Mouse (Mus musculus) layer of hippocampus, adult 8-10 months (tissue): ENCODE results near the gene Unc13c. TPM values are rescaled to one million over a fixed set of nuclear protein-coding genes. Genes with fewer than 3 reads are reported as not detected.

Experiments used
- DNase-seq, 2 experiments: peaks; one replicate each; pipeline ENCODE4 v3.0.0; 2022; ENCODE audit warnings: low spot score in 2 of 2
- total RNA-seq, 4 experiments: library from RNA; stranded (reverse); gene quantifications; 2 replicates each; pipeline ENCODE4 v1.2.4; 2022

Gene Unc13c
- total RNA-seq, 4 experiments from 2014 or later, result 9.8 to 13.7 (median 11.2) TPM

DNA sequence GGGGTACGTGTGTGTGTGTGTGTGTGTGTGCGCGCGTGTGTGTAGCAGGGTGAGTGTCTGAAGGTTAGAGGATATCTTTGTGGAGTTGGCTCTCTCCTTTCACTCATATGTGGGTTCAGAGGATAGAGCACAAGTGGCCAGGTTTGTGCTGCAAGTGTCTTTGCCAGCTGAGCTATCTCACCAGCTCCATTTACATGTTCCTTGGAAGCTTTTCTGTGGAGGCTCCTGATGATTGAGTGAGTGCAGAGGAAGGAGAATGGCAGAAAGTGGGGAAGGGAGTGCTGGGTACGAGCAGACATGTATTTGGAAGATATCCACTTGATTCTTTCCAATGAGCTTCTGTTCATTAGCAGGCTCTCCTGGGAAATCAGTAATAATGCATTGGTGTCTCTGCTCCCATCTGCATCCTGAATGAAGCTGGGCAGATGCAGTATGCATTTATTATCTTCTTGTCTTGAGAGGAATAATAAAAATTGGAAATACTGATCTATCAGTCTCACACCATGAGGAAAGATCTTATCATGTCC lies 86.3 kb downstream of the Unc13c start:
- no peak for DNase-seq

DNA sequence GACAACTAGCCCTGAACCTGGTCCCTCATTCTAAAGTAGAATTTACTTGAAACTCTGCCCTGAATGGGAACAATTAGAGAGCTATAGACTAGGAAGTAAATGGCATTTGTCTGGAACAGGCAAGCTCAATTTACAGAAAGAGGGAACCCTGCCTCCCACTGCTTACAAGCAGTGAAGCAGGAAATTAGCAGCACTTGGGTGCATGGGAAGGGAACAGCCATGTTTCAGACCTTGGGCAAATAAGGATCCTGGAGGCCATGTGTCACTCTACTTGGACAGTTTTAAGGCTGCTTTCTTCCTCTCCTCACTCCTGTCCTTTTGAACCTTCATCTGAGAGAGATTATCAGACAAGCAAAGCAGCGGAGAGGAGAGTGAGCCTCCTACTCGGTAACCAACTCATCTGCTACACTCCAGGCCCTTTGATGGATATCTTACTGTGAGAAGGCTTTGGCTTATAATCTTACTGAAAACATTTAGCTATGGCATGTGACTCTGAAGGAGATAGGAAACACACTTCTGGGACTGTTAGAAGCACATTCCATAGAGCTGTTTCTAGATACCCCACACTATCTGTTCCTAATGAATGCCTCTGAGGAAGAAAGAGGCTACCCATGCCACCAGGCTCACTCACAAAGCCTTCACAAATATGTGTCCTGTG lies 101.2 kb downstream of the Unc13c start:
- no peak for DNase-seq

DNA sequence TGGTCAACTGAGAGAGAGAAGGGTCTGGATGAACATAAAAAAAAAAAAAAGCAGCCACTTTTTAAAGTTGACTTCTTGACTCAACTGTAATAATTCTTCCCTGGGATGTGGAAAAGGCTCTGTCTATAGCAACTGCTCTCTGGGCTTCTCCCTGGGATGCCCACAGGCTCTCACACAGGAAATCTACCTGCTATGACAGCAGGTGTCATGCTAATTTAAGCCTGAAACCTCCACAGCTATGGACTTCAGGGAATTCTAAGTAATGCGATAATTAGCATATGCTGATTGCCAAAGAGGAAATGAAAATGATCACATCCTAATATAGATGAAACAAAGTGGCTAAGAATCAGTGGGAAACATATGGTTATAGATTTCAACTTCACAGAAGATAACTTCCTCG lies 102.1 kb downstream of the Unc13c start:
- DNase-seq, result no peak

DNA sequence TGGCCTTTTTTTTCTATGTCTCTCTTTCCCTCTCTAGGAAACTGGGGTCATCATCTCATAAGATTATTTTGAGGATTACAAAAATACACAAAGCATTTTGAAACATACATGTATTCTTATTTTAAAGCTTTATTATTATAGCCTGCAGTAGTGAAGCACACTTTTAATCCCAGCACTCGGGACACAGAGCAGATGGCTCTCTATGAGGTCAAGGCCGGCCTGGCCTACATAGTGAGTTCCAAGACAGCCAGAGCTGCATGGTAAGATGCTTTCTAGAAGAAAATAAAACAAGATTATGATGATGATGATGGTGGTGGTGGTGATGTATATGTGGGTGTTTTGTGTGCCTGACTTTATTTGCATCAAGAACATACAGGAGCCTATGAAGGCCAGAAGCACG lies 109.3 kb downstream of the Unc13c start:
- DNase-seq, result no peak

DNA sequence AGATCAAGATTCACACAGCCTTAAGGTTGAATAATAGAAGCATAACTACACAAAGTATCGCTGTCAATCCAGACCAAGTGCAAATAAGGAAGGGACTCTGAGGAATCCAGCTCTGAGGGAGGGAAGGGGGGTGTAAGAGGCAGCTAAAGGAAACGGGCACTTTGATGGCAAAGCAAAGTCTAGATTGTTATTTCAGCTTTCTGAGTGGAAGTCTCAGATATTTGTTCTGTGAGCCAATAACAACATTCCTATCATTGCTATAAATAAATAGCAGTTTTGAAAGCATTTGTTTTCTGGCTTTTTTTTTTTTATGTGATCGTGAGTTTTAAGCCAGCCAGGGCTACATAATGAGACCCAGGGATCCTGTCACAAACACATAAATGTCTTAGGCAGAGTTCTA lies 114.5 kb downstream of the Unc13c start:
- DNase-seq, result no peak

DNA sequence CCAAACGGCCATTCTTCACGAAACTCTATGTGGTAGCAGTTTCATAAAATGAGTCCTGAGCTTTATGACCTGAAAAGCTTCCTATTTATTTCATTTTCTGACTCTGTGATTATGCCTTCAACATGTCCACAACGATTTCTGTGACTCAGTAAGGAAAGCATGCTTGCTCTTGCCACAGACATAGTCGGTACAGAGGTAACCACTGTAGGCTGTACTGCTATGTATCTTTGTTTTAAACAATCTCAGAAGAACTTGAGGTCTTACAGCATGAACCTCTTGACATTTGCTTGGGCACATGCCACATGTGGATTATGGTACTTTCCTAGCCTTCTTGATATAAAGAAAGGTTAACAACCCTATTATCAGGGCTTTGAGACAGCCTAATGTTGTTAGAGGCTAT lies 162.1 kb downstream of the Unc13c start:
- no peak for DNase-seq

DNA sequence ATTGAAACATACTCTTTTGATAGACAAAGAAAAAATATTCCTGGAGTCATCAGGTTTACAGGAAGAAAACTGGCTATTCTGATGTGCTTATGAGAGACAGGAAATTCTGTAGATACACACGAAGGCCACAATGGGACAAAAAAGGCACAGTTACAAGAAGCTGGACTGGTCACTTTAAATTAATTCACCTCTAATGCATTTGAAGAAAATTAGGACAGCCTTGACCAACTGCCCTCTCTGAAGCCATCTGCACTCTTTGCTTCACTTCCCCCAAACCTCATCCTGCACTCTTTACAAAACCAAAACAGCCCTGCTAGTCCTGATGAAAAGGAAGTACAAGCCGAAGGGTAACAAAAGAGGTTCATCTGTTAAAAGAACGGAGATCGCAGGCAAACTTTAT lies 194.2 kb downstream of the Unc13c start:
- no peak for DNase-seq

DNA sequence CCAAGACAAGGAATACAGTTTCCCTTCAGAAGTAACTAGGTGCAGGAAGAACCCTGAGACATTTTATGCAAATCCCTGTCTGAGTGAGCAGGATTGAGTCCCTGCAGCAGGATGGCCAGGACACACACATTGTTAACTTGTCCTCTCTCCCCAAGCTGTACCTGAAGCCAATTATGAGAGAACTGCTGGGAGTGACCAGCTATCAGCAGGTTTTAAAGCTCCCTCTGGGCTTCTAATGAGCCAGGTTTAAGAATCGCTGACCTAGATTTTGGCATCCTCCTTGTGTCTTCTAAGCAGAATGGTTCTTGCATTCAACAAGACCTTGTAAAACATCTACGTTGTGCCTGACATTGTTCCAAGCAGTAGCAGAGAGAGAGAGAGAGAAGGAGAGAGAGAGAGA lies 213.6 kb downstream of the Unc13c start:
- no peak for DNase-seq

DNA sequence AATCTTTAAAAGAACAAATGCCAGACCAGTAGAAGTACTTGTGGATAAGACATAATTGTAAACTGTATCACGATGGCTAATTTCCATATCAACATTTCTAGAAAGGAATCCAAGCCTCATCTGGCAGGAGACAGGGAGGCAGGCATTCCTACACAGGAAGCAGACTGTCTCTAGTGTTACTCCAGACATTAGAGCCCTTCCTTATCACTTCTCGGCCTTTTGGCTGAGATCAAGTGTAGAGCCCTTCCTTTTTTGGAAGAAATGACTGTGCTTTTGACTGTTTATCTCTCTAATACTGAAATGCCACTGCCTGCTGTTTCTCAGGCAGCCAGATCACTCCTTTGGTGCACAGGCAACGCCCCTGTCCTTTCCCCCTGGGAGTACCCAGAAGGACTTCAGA lies 215.3 kb downstream of the Unc13c start:
- no peak for DNase-seq

DNA sequence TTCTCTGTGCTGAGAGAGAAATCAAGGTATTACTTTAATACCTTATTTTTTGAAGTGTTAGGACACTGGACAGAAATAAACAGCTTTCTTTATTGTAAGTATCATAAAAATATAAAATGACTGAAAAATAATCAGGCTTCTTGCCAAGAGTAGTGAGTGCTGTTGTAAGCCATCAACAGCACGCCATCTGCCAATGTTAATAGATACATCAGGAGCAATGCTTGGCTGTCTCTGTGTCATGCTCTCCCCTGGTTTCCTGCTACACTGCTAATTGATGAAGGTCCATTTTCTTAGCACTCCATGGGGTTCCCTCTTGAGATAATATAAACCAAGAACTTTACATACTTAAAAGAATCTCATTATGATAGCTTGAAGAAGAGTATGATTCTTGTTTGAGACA lies 217.4 kb downstream of the Unc13c start:
- DNase-seq, result no peak

DNA sequence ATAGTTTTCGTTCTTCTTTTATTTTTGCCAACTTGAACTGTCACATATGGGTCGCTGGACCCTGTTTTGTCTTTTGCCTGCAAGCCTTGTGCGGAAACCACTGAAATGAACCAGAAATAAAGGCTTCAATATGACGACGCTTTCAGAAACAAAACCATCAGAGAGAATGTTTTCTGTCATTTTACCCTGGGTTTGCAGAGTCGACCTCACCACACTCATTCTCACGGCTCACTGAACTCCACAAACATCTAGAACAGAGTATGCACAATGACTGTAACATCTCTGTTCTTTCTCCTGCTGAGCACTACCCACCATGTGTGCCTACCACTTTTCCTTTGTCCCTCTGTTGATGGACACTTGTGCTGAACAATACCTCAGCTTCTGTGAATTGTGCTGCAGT lies 234.3 kb downstream of the Unc13c start:
- DNase-seq, result no peak

DNA sequence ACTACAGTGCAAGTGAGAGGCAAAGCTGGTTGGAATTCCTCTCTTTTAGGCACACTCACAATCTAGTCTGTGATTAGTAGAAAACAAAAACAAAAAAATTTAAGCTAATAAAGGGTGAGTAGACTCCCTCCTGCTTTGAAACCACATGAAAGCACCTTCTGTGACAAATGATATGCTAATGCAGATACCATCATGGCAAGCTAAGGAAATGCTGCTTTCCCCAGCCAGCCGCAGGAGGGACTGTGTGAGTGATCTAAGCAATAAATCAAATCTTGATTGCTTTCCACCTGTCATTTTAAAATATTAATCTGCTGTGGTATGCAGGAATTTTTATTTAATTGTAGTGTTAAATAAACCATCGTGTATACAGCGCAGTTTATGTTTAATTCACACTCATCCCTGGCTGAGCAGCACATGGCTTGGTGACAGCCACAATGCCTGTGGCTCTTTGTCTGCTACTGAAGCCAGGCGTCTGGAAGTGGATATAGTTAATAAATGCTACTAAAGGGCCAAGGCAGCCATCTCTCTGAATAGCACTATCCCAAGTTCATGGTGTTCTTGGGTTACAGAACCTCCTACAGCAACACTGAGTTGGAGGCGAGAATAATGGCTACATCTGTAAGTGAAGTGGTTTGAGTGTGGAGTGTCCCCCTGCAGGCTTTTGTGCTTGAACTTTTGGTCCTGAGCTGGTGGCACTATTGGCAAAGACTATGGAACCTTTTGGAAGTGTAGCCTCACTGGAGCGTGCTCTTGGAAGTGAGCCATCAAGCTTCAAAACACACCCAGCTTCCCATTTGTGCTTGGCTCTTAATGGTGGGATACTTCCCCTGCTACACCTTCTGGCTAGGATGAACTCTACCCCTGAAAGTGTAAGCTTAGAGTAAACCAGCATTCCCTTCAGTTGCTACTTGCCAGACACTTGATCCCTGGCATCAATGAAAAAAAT lies 242.8 kb downstream of the Unc13c start:
- DNase-seq, result no peak

DNA sequence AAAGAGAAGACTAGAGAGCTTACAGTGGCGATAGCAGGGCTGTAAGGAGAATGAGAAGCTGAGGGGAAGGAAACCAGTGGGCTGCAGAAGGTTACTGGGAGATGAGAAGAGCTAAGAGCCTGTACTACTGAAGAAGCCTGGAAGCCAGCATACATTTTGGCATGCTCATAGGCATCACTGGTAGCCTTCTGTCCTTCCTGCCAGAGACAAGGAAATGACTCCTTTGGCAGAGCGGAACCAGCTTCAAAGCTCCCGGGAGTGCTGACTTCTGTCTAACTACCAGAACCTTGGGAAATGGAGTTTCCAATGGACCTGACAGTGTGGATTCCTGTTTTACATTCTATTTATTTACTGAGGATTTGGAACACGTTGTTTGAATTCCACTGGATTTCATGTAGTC lies 244.0 kb downstream of the Unc13c start:
- DNase-seq, result no peak

DNA sequence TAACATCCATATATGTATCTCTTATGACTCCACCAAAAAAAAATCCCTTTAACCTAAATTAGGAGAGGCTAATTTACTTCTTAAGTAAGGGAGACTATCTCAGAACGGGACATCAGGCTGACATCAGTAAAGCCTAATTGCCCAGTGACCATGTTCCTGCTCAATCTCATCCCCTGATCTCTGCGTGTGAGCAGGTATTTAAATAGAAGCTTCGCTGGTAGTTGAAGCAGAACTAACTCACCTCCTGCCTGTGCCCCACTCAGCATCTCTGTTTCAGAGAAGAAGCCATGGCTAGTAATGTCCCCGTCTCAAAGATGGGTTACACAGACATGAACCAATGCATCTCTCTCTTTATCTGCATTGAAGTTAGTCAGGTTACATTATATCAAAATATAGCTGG lies 255.3 kb downstream of the Unc13c start:
- DNase-seq, result no peak

DNA sequence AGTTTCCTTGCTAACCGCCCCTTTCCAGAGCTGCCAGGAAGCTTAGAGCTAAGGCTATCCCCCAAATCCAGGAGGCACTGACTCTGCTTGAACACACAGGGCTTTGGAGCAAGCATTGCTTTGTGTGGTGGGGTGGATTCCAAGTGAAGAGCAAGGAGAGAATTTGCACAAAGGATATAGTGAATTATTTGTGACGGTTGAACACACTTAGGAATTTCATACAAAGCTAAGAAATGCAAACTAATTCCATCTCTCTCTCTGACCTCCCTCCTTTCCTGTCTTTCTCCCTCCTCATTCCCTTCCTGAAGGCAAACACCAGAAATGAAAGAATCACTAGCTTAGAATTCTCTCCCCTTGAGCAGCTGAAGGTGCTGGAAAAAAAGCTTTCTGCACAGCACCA lies 271.7 kb downstream of the Unc13c start:
- DNase-seq, result no peak

DNA sequence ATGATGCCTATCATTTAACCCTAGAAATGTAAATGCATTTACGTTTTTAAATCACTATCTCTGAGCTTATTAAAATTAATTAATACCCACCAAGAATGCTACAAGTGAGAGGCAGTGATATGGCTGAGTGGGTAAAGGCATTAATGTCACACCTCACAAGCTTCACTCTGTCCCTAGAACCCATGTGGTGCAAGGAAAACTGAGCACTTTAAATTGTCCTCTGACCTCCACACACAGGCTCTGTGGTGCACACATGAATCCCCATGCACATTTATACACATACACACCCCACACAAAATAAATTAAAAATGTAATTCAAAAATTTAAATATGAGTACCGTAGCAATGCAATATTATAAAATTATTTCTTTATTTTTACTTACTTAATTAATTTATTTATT lies 287.2 kb downstream of the Unc13c start:
- no peak for DNase-seq

DNA sequence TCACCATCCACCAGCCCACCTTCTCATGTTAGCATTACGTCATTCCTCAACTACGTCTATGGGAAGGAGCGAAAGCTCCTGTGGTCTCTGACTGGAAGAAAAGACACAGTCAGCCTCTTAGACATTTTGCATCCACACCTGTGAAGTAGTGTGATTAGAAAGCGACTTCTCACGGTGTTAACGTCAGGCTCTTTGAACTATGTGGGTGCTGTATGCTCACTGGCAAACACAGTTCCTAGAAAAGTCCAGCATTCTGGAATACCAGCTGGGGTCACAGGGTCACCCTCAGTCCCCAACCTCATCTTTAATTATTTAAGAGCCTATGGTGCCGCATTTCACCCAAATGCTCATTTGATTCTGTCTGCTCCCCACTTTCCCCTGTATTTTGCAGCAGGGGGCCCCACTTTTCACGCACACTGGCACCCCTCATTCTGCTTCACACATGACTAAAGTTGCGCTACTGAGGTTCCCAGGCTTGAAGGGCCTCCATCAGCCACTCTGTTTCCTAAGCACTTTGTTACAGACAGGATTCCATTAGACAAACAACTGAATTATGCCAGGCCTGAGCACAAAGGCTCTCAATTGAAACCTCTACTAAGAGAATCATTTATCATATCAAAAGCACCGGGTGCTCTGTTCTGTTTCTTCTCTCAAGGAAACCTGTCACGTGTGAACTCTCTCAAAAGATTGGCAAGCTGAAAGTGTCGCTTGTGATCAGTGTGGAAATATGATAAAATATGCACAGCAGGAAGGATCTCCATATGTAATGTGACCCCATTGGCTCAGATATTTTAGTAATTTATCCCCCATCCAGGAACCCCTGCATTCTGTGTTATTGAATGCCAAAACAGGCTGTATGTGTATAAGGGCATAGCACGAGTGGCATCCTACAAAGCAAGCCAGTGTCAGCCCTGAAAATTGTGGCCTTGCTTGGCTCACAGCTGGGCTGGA lies 287.9 kb downstream of the Unc13c start:
- DNase-seq, result no peak

DNA sequence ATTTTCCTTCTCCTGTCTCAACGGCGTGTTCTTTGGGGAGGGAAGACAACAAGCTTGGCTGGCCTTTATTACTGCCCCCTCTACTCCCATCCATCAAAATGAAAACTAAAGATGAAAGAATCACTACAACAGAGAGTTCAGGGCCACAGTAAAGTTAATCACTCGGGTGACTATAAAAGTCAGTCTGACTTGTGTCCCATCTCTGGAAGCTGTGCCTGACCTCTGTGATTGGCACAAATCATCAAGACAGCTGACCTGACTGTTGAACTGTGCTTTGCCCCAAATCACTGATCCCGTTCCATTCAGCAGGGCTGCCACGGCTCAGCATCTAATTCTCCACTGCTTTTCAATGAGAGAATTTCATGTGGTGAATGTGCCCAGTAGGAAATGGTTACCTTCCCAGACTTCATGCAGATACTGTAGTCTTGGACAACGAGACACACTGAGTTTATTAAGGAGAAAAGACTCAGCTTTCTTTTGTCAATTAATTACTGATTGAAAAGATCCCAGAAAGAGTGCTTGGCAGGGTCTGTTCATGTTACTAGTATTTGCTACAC lies 297.0 kb downstream of the Unc13c start:
- DNase-seq, result no peak

DNA sequence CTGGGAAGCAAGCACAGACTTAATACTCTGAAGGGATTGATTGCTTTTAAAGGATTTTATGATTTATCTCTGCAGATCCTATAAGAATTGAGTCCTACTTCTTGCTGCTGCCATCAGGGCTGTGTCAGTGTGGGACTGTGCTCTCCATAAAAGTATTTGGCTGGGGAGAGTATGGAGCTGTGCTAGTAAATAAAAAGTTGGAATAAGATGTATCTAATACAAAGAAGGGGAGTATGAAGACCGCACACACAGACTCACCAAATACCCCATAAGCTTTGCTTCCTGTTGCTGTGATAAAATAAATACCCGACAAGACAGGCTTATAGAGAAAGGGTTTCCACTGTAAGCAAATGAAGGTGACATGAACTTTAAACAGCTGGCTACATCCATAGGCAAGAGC lies 298.7 kb downstream of the Unc13c start:
- no peak for DNase-seq

DNA sequence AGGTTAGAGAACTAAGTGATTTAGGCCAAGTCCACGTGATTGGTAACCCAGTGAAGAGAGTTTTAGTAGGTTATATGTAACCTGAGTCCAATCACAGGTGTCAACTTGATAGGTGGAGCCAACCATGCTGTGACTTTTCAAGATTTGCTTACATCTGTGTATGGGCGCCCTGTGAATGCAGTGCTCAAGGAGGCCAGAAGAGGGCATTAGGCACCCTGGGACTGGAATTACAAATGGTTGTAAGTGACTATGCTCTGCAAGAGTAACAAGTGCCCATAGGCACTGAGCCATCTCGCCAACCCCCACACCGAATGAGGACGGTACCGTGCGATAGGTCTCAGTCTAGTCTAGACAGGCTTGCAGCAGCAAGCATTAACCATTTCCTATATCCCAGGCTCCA lies 305.9 kb downstream of the Unc13c start:
- DNase-seq, result no peak

DNA sequence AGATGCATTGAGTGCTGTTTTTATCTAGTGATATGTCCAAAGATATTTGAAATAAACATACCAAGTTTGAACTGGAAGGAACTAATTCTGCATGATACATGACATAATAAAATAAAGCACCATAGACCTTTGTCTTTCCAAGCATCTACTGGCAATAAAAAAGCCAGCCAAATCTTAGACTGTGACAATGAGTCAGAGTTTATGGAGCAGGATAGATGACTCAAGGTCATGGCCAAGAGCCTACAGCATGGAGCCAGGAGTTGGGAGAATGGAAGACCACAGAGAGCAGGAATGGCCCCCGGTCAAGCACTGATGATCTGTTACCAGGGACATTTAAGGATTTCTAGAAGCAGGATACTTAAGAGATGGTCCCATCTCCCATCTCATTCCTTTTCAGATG lies 319.7 kb downstream of the Unc13c start:
- DNase-seq, result no peak
